Mouse (Mus musculus) limb, embryonic 13.5 days (tissue): ENCODE measurements around the gene Olfr1383. TPM values are rescaled to one million over a fixed set of nuclear protein-coding genes. Genes with fewer than 3 reads are reported as not detected.

Experiments used
- polyA plus RNA-seq: library from polyadenylated mRNA; unstranded; fragments of >200 nt; fragmentation: Nextera tagmentation; extraction: Ambion mirVana; gene quantifications from 2 replicates; pipeline ENCODE4 v1.2.1, GENCODE M21; 2015

Olfr1383 gene
- polyA plus RNA-seq, 1 experiment from 2014 or later: not detected

Other genes starting within 250 kb of the Olfr1383 start
- not detected in 2 replicates for gene Olfr1393, start 241.3 kb upstream of the Olfr1383 start, polyA plus RNA-seq
- gene Olfr1392, start 234.4 kb upstream of the Olfr1383 start, polyA plus RNA-seq: 0.06 TPM in 1 of 2 replicates, not detected in the other
- not detected in 2 replicates for gene Olfr10, start 214.9 kb upstream of the Olfr1383 start, polyA plus RNA-seq
- gene Olfr1391, start 196.9 kb upstream of the Olfr1383 start, polyA plus RNA-seq: not detected in 2 replicates
- not detected in 2 replicates for gene Olfr1390, start 184.5 kb upstream of the Olfr1383 start, polyA plus RNA-seq
- gene Olfr1389, start 96.6 kb upstream of the Olfr1383 start, polyA plus RNA-seq: not detected in 2 replicates
- 0.06 TPM in 1 of 2 replicates, not detected in the other for gene Olfr1388, start 83.0 kb upstream of the Olfr1383 start, polyA plus RNA-seq
- gene Olfr1387, start 64.3 kb upstream of the Olfr1383 start, polyA plus RNA-seq: not detected in 2 replicates
- not detected in 2 replicates for gene Olfr1386, start 54.6 kb upstream of the Olfr1383 start, polyA plus RNA-seq
- 0.04 TPM in 1 of 2 replicates, not detected in the other for gene Olfr1385, start 30.6 kb upstream of the Olfr1383 start, polyA plus RNA-seq
- not detected in 2 replicates for gene Olfr1384, start 12.9 kb upstream of the Olfr1383 start, polyA plus RNA-seq
- not detected in 2 replicates for gene Olfr1382, start 8.6 kb downstream of the Olfr1383 start, polyA plus RNA-seq
- gene Olfr1381, start 23.8 kb downstream of the Olfr1383 start, polyA plus RNA-seq: not detected in 2 replicates
- gene Olfr1380, start 37.2 kb downstream of the Olfr1383 start, polyA plus RNA-seq: not detected in 2 replicates
- gene Flt4, start 89.6 kb downstream of the Olfr1383 start, polyA plus RNA-seq: 4.2 and 4.3 TPM in 2 replicates
- gene Scgb3a1, start 144.0 kb downstream of the Olfr1383 start, polyA plus RNA-seq: not detected in 2 replicates
- gene Cnot6, start 193.1 kb downstream of the Olfr1383 start, polyA plus RNA-seq: 62.0 and 64.8 TPM in 2 replicates